Mouse (Mus musculus): ENCODE data around the gene Exoc2. TPM values are rescaled to one million over a fixed set of nuclear protein-coding genes. Genes with fewer than 3 reads are reported as not detected.
A peak's percentile ranks its signal among the peaks of the same experiment; 100 is the strongest.

The Exoc2 gene
- polyA plus RNA-seq (2015; fragmentation: Nextera tagmentation; extraction: Ambion mirVana): 55.8 and 56.4 TPM in 2 replicates

DNA sequence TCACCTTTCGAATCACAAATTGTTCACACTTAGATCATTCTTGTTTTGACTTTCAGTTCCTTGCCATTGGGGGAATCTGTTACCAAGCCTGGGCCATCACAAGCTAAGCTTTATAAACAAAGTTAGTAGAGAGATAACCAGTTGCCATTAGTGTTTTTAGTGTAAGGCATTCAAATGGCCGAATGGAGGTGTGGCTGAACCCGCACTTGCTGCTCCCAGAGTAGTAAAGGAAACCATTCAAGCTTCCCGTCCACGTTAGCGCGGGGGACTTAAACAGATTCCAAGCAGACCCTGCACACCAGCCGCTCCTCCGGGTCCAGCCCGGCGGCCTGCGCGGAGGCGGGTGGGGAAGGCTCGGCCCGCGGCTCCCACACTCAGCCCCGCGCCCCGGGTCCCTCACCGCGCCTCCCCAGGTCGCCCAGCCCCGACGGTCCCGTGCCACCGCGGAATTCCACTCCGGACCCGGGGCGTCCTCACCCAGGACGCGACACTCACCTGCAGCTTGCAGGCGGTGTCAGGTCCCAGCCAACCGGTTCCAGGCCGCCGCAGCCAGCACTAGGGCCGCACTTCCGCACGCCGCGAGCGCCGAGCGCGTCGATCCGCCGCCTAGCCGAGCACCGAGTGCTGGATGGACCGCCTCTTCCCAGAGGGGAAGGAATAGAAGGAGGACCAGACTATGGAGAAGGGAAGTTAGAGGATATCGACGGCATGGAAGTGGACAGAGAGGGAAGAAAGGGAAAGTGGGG, at the start of gene Exoc2, which contains the start of gene Gm5447:
Gene Exoc2 (minus strand): TSS at position 593 of the 746 bp plus-strand sequence.
Gene Gm5447 (plus strand): TSS at position 704 of the 746 bp plus-strand sequence.
- H3K4me1 ChIP-seq: peaks cover 22% of the 10 kb centered on the region
- H3K4me2 ChIP-seq (replicated peaks): peak within 1 kb of the TSS; percentile 60
- peak within 1 kb of the TSS; percentile 92 for H3K4me3 ChIP-seq
- H3K36me3 ChIP-seq: no peaks in the 10 kb centered on the region
- peak within 1 kb of the TSS; percentile 86 for H3K27ac ChIP-seq (replicated peaks)
- no peaks in the 10 kb centered on the region for H3K27me3 ChIP-seq
- peak; percentile 99 for ATAC-seq (replicated peaks)
- H3K9ac ChIP-seq (replicated peaks): peak within 1 kb of the TSS; percentile 80
- no peaks in the 10 kb centered on the region for H3K9me3 ChIP-seq
- 1% methylated on average over 54 of the region's 54 CpGs for WGBS

DNA sequence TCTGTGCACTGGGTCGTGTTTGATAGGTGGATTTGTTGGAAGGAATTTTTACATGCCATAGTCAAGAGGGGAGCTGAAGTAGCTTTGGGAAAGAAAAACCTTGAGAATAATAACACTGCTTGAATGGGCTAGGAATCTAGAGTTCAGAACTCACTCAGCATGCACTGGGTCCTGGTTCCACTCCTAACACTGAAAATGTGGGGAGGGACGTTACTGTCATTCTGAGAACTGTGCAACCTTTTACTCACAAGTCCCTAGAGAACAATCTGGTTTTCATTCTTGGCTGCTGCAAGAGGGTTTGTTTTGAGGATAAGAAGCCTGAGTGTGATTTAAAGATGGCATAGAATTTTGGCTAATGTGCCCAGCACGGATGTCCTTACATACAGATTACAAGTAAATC, 49.8 kb upstream of the Exoc2 start:
- Histone ChIP-seq H3K36me3 (no peaks in the 10 kb centered on the region), H3K4me1 (no peaks in the 10 kb centered on the region), H3K27me3 (no peaks in the 10 kb centered on the region), H3K9ac (replicated peaks) (no peak overlapping the region), H3K27ac (replicated peaks) (no peak overlapping the region), H3K4me2 (replicated peaks) (no peak overlapping the region), H3K4me3 (no peak overlapping the region), H3K9me3 (no peaks in the 10 kb centered on the region)
- WGBS: 82% methylated on average over 3 of the region's 3 CpGs
- ATAC-seq (replicated peaks): no peak

DNA sequence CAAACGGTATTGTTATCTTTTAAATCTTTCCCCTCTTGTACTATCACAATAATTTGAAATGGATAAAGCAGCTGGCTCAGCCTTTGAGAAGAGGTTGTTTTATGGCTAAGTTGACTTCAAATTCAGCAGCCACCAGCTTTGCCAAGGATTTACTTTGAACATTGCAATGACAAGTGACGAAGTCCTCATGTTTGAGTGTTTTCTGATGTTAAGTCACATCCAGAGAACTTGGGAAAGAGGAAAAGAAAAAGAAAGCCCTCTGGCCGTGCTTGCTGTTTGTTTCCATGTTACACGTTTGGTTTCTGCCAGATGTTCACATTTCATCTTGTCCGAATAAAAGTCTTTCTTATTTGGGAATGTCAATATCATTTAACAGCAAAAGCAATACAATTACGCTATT, 48.0 kb upstream of the Exoc2 start:
- no peak for ATAC-seq (replicated peaks)
- no peak overlapping the region for H3K4me2 ChIP-seq (replicated peaks)
- H3K4me3 ChIP-seq: no peak overlapping the region
- H3K4me1 ChIP-seq: no peaks in the 10 kb centered on the region
- 78% methylated on average over 6 of the region's 6 CpGs for WGBS
- no peak overlapping the region for H3K9ac ChIP-seq (replicated peaks)
- H3K27me3 ChIP-seq: no peaks in the 10 kb centered on the region
- no peaks in the 10 kb centered on the region for H3K36me3 ChIP-seq
- H3K9me3 ChIP-seq: no peaks in the 10 kb centered on the region
- no peak overlapping the region for H3K27ac ChIP-seq (replicated peaks)

DNA sequence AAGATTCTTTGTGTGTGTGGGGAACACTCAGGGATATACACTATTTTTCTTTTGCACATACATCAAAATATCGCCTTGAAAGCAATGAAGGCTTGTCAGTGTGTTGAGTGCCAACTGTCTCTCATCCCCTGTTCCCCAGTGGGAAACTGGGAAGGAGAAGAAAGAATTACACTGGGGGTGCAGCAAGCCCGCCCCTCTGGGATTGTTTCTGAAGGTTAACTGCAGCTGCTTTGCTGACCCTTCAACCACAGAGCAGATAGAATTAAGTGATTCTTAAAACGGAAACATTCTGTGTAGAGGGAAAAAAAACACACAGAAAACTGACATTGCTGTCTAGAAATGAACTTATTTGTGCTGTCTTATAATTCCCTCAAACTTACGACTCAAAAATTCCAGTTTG, 47.6 kb upstream of the Exoc2 start:
- H3K27me3 ChIP-seq: no peaks in the 10 kb centered on the region
- no peaks in the 10 kb centered on the region for H3K9me3 ChIP-seq
- no peak overlapping the region for H3K9ac ChIP-seq (replicated peaks)
- WGBS: 71% methylated on average over 4 of the region's 4 CpGs
- no peaks in the 10 kb centered on the region for H3K4me1 ChIP-seq
- no peaks in the 10 kb centered on the region for H3K36me3 ChIP-seq
- no peak overlapping the region for H3K4me3 ChIP-seq
- H3K27ac ChIP-seq (replicated peaks): no peak overlapping the region
- no peak overlapping the region for H3K4me2 ChIP-seq (replicated peaks)
- ATAC-seq (replicated peaks): no peak

DNA sequence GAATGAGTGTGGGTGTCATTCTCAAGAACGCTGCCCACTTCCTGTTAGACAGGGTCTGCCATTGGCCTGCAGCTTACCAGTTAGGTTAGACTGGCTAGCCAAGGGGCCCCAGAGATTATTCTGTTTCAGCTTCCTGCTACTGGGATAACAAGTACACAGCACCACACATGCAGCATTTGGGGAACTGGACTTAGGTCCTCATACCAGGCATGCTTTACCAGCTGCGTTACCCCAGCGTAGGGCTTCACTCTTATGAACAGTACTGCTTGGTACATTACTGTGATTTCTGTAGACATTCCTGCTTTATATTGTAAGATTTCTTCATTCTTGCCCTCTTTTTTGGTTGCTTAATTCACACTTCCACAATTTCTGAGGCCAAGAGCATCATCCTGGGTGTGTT, 43.7 kb upstream of the Exoc2 start:
- 93% methylated on average over 3 of the region's 3 CpGs for WGBS
- no peaks in the 10 kb centered on the region for H3K36me3 ChIP-seq

DNA sequence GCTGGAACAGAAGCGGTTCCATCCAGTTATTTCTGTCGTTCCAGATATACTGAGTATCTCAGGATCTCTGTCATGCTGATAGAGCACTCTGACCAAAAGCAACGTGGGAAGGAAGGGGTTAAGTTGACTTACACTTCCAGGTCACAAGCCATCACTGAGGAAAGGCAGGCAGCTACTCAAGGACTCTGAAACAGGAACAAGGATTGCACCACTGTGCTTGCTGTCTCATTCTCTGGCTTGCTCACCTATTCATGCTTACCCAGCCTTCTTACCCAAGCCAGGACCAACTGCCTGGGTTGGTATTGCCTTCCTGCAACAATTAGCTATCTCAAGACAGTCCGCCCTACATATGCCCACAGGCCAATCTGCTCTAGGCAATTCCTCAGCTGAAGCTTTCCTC, 31.1 kb upstream of the Exoc2 start:
- WGBS: 81% methylated on average over 4 of the region's 4 CpGs
- H3K36me3 ChIP-seq: no peaks in the 10 kb centered on the region
- no peak for ATAC-seq (replicated peaks)

More for the DNA sequence above, 43.7 kb upstream of the Exoc2 start:
- H3K27me3 ChIP-seq: no peaks in the 10 kb centered on the region
- no peak for ATAC-seq (replicated peaks)
- H3K9ac ChIP-seq (replicated peaks): no peak overlapping the region
- H3K4me2 ChIP-seq (replicated peaks): no peak overlapping the region
- H3K4me3 ChIP-seq: no peak overlapping the region
- H3K4me1 ChIP-seq: no peaks in the 10 kb centered on the region
- no peak overlapping the region for H3K27ac ChIP-seq (replicated peaks)
- no peaks in the 10 kb centered on the region for H3K9me3 ChIP-seq

DNA sequence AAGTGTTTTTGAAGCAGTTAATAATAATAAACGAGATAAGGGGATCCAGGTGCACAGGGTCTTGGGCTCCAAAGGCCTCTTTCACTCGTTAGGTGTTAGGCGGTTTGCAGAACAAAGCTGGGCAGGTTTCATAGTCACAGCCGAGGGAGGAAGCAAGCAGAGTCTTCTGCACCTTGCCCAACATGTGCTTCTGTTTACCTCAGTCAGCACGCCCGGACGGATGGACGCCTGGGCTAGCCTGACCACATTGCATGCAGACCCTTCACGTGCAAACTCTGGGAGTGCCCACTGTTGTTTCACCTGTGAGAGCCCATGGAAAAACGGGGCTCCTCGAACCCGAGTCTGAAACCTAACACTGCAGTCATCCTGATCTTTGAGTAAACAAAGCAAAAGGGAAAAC, 30.6 kb upstream of the Exoc2 start:
- Histone ChIP-seq H3K9ac (replicated peaks) (no peak overlapping the region), H3K27me3 (no peaks in the 10 kb centered on the region), H3K4me2 (replicated peaks) (no peak overlapping the region), H3K9me3 (no peaks in the 10 kb centered on the region), H3K27ac (replicated peaks) (no peak overlapping the region), H3K36me3 (no peaks in the 10 kb centered on the region), H3K4me3 (no peak overlapping the region), H3K4me1 (no peaks in the 10 kb centered on the region)
- no peak for ATAC-seq (replicated peaks)
- 69% methylated on average over 12 of the region's 12 CpGs for WGBS

More for the DNA sequence above, 31.1 kb upstream of the Exoc2 start:
- no peaks in the 10 kb centered on the region for H3K4me1 ChIP-seq
- H3K27ac ChIP-seq (replicated peaks): no peak overlapping the region
- no peak overlapping the region for H3K9ac ChIP-seq (replicated peaks)
- H3K4me3 ChIP-seq: no peak overlapping the region
- no peak overlapping the region for H3K4me2 ChIP-seq (replicated peaks)
- H3K27me3 ChIP-seq: no peaks in the 10 kb centered on the region
- no peaks in the 10 kb centered on the region for H3K9me3 ChIP-seq

DNA sequence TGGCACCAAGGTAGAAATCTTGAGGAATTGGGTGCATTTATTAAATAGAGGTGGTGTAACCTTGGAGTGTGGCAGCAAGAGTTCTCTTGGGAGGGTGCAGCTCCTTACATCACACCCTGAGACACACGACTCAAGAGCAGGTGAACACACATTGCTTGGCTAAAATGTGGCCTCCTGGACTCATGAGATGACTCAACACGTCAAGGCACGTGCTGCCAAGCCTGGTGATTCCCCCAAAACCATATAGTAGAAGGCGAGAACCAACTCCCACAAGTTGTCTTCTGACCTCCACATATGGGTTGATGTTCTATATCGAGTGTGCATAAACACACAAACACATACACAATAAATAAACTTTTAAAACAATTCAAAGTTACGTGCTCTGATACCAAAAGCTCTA, 25.9 kb upstream of the Exoc2 start:
- no peak overlapping the region for H3K27ac ChIP-seq (replicated peaks)
- no peaks in the 10 kb centered on the region for H3K9me3 ChIP-seq
- 87% methylated on average over 6 of the region's 6 CpGs for WGBS

DNA sequence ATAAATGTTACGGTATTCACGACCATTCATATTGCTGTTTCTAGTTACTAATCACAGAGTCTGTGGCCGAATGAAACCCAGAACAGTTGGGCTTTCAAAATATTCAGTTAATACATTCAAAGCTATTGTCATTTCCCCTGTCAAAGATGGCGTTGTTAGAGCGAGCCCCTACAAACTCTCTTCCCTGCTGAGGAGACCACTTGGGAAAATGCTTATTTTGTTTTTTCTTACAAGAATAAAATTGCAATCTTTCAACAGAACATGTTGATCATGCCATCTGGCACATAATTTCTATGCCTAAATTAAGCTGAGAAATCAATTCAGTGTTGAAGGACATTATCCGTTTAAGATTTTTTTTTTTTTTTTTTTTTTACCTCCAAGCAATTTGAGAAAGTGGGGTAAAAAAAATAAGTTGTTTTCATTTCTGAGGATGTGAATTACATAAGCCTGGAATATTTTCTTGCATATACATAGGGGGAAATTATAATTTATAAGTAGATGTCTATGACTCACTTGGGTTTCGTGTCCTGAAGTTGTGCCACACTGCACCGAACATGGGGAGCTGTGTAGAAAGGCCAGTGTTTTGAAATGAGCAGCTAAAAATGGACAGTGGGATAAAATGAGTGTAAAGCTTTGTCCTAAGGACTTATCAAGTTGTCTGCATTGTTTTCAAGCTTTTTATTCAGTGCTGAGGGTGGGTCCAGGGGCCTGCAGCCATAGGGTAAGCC, 23.8 kb upstream of the Exoc2 start:
- no peaks in the 10 kb centered on the region for H3K4me1 ChIP-seq
- H3K9me3 ChIP-seq: no peaks in the 10 kb centered on the region
- ATAC-seq (replicated peaks): peak; percentile 57; the same call in 1 of the 2 replicates
- no peaks in the 10 kb centered on the region for H3K36me3 ChIP-seq
- H3K4me2 ChIP-seq (replicated peaks): no peak overlapping the region
- no peak overlapping the region for H3K9ac ChIP-seq (replicated peaks)
- WGBS: 61% methylated on average over 8 of the region's 8 CpGs
- H3K27me3 ChIP-seq: no peaks in the 10 kb centered on the region
- H3K4me3 ChIP-seq: no peak overlapping the region
- H3K27ac ChIP-seq (replicated peaks): peak overlapping the region; percentile 13; the same call in 1 of the 2 replicates

More for the DNA sequence above, 25.9 kb upstream of the Exoc2 start:
- no peak overlapping the region for H3K9ac ChIP-seq (replicated peaks)
- no peaks in the 10 kb centered on the region for H3K36me3 ChIP-seq
- H3K4me2 ChIP-seq (replicated peaks): no peak overlapping the region
- no peak overlapping the region for H3K4me3 ChIP-seq
- no peaks in the 10 kb centered on the region for H3K27me3 ChIP-seq
- ATAC-seq (replicated peaks): no peak
- H3K4me1 ChIP-seq: no peaks in the 10 kb centered on the region

DNA sequence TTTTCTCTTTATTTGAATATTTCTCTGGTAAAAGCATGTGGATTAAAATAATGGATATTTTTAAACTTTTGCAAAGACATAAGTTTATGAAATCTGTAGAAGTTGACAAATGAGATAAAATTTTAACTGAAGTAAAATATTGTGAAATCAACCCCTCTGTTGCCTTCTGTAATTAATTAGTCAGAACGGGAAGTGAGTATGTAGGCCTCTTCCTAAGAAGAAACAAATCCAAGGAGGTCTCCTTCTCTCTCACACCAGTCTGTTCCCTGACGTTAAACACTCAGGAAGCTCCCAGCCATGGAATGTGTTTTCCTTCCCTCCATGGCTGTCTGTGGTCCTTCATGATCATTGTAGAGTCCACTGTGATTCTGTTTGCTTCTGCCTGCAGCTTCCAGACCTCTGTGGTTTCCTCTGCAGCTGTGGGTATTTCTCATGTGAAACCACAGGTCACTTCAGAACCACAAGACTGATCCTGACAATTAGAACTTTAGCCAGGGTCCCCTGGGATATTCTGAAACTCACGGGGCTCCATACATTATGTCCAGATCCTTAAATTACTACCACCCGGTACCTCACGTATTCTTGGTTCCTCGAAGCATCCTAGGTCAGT, 20.5 kb upstream of the Exoc2 start:
- Histone ChIP-seq H3K4me3 (no peak overlapping the region), H3K27me3 (no peaks in the 10 kb centered on the region), H3K4me1 (no peaks in the 10 kb centered on the region), H3K36me3 (no peaks in the 10 kb centered on the region), H3K9me3 (no peaks in the 10 kb centered on the region), H3K27ac (replicated peaks) (no peak overlapping the region), H3K4me2 (replicated peaks) (no peak overlapping the region), H3K9ac (replicated peaks) (no peak overlapping the region)
- WGBS: 86% methylated on average over 6 of the region's 6 CpGs
- no peak for ATAC-seq (replicated peaks)

DNA sequence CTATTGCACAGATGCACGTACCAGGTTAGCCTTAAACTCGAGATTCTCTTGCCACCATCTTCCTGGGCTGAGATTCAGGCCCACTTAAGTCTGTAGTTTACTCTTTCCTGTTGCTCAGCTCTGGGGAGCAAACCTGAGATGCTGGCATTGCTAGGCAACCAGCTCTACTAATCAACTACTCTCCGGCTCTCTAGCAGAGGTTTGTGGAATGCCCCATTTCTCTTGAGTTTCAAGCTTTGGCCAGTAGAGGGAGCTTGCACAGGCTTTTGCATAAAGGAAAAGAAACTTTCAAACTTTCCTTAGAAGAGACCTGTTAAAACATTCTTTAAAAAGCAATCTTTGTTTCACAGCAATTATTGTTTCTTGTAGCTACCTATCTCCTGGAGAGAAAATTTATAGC, 19.9 kb upstream of the Exoc2 start:
- no peak overlapping the region for H3K27ac ChIP-seq (replicated peaks)
- no peaks in the 10 kb centered on the region for H3K9me3 ChIP-seq
- no peaks in the 10 kb centered on the region for H3K4me1 ChIP-seq
- H3K4me3 ChIP-seq: no peak overlapping the region
- H3K9ac ChIP-seq (replicated peaks): no peak overlapping the region
- no peak overlapping the region for H3K4me2 ChIP-seq (replicated peaks)
- H3K36me3 ChIP-seq: no peaks in the 10 kb centered on the region
- peak; percentile 59; the same call in 1 of the 2 replicates for ATAC-seq (replicated peaks)
- H3K27me3 ChIP-seq: no peaks in the 10 kb centered on the region
- WGBS: 31% methylated on average over 3 of the region's 3 CpGs

DNA sequence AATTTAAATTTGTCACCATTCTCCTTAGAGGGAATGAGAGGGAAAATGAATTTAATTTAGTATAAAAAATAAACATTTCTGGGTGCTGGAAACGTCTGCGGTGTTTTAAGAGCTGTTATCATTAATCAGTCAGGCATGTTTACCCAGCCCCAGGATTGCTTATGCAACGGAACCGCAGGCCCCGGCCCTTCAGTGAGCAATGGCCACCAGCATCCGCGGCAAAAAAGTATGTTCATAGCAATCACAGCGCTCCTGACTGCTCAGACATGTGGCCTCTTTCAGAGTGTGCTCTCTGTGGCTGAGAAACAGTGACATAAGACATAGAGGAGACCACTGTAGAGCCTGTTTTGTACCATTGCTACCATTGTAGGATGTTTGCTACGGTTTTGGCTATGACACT, 16.3 kb upstream of the Exoc2 start:
- H3K9me3 ChIP-seq: no peaks in the 10 kb centered on the region
- peaks cover 11% of the 10 kb centered on the region; the same call in 1 of the 2 replicates for H3K27me3 ChIP-seq
- no peak for ATAC-seq (replicated peaks)
- H3K27ac ChIP-seq (replicated peaks): no peak overlapping the region
- peaks cover 10% of the 10 kb centered on the region for H3K4me1 ChIP-seq
- H3K4me3 ChIP-seq: no peak overlapping the region
- H3K4me2 ChIP-seq (replicated peaks): no peak overlapping the region
- 89% methylated on average over 9 of the region's 9 CpGs for WGBS
- no peaks in the 10 kb centered on the region for H3K36me3 ChIP-seq
- H3K9ac ChIP-seq (replicated peaks): no peak overlapping the region

All from forebrain, embryonic 15.5 days (tissue).